Mouse (Mus musculus) liver, embryonic 15.5 days (tissue): ENCODE measurements at regions not wholly inside any gene's neighbourhood (a gene's known extent, or its start where the extent isn't known, plus 50 kb on each side); places are given as distances from the start of the nearest gene placed in this dataset.

ENCODE experiments used
- ATAC-seq: fragments of 200-750 bp; cut with Nextera tagmentation; 2 replicates; pipeline ENCODE4 v1.8.0; 2017; ENCODE audit warnings: moderate number of reproducible peaks, mild to moderate bottlenecking, moderate library complexity; ENCODE audit not compliant: insufficient read depth
- H3K27ac ChIP-seq: fragments of 300-500 bp; sonication (generic); replicated peaks from 2 replicates; pipeline ENCODE4 v1.5.1; 2015; ENCODE audit warnings: mild to moderate bottlenecking, inconsistent platforms
- H3K27me3 ChIP-seq: fragments of 300-500 bp; sonication (generic); 2 replicates; pipeline ENCODE4 v1.6.1; 2015; ENCODE audit warnings: mild to moderate bottlenecking, inconsistent platforms
- H3K36me3 ChIP-seq: fragments of 300-500 bp; sonication (generic); replicated peaks from 2 replicates; pipeline ENCODE4 v1.6.1; 2015; ENCODE audit warnings: moderate library complexity, mild to moderate bottlenecking, inconsistent platforms
- H3K4me1 ChIP-seq: fragments of 300-500 bp; sonication (generic); replicated peaks from 2 replicates; pipeline ENCODE4 v1.6.1; 2015; ENCODE audit warnings: inconsistent platforms
- H3K4me2 ChIP-seq: fragments of 300-500 bp; sonication (generic); 2 replicates; pipeline ENCODE4 v1.6.1; 2015; ENCODE audit warnings: moderate library complexity, mild to moderate bottlenecking, inconsistent platforms
- H3K4me3 ChIP-seq: fragments of 300-500 bp; sonication (generic); replicated peaks from 2 replicates; pipeline ENCODE4 v1.5.1; 2015; ENCODE audit warnings: mild to moderate bottlenecking, inconsistent platforms
- H3K9ac ChIP-seq: fragments of 300-500 bp; sonication (generic); 2 replicates; pipeline ENCODE4 v1.6.1; 2015; ENCODE audit warnings: moderate library complexity, mild to moderate bottlenecking, inconsistent platforms
- H3K9me3 ChIP-seq: fragments of 300-500 bp; sonication (generic); replicated peaks from 2 replicates; pipeline ENCODE4 v1.6.1; 2016; ENCODE audit warnings: inconsistent platforms
- WGBS: fragments of 180-500 bp; shearing (Covaris S2); methylation state at CpG from one replicate; pipeline ENCODE4 v1.1.7; 2015; ENCODE audit warnings: mixed read lengths; ENCODE audit not compliant: insufficient replicate concordance; 5-methylcytosine and 5-hydroxymethylcytosine counted together

- H3K36me3 ChIP-seq = no peaks in the 10 kb centered on the region
- H3K9ac ChIP-seq = no peak overlapping the region
- H3K4me1 ChIP-seq = no peaks in the 10 kb centered on the region
- no peak for ATAC-seq
- no peak overlapping the region for H3K27ac ChIP-seq
- no peaks in the 10 kb centered on the region for H3K27me3 ChIP-seq
- no peak overlapping the region for H3K4me2 ChIP-seq
- 63% methylated on average over 7 of the region's 7 CpGs for WGBS
- no peak overlapping the region for H3K4me3 ChIP-seq
- H3K9me3 ChIP-seq = no peaks in the 10 kb centered on the region
These were observed 157.7 kb upstream of the Ado start for GRCm38 (mm10) chr10:67706436-67706835.

- Histone ChIP-seq H3K4me3 (no peak overlapping the region), H3K27ac (no peak overlapping the region), H3K36me3 (no peaks in the 10 kb centered on the region), H3K4me2 (no peak overlapping the region), H3K9ac (no peak overlapping the region), H3K27me3 (no peaks in the 10 kb centered on the region), H3K4me1 (no peaks in the 10 kb centered on the region), H3K9me3 (no peaks in the 10 kb centered on the region)
- ATAC-seq = no peak
- WGBS = 39% methylated on average over 9 of the region's 9 CpGs
These were observed 154.2 kb upstream of the Ado start for GRCm38 (mm10) chr10:67702783-67703455.

DNA sequence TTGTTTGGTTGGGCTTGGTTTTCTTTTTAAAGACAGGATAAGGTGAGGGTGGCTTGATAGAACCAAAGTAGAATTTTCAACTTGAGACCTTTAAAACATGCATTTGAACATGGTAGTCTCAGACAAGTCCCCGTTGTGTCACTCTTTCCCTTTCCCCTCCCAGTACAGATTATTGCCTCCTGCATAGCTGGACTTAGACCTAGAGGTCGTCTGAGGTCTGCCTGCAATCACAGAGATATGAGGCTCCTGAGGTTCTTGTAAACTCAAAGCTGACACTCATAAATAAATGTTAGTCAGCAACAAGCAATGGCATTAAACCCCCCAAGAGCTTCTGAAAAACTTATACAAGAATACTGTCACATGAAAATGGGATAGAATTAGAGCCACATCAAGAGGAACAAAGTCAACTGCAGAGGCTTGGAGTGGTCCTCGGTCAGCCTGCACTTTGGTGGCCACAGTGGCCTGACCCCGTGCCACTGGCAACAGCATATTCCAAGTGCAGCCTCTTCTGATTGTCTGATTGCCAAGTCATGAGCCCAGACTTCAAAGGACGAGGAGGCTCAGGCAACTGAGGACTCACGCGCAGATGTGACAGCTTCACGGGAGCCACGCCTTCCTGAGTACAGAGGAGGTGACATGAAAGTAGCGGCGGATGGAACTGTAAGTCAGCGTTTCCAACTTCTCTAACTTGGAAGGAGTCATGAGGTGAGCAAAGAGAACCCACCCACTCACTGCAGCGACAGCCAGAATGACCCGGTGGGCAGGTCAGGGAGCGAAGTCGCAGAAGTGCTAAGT, 148.8 kb upstream of the Ado start:
- peaks cover 10% of the 10 kb centered on the region for H3K4me1 ChIP-seq
- H3K9me3 ChIP-seq = no peaks in the 10 kb centered on the region
- ATAC-seq = no peak
- H3K27ac ChIP-seq = no peak overlapping the region
- WGBS = 48% methylated on average over 16 of the region's 16 CpGs
- no peak overlapping the region for H3K4me2 ChIP-seq
- H3K27me3 ChIP-seq = no peaks in the 10 kb centered on the region
- no peak overlapping the region for H3K4me3 ChIP-seq
- H3K9ac ChIP-seq = no peak overlapping the region
- H3K36me3 ChIP-seq = no peaks in the 10 kb centered on the region

- ATAC-seq = peak; percentile 28; the same call in 1 of the 2 replicates
- Histone ChIP-seq H3K4me3 (no peak overlapping the region), H3K4me1 (peaks cover 10% of the 10 kb centered on the region), H3K9me3 (no peaks in the 10 kb centered on the region), H3K27ac (peak overlapping the region; percentile 48), H3K9ac (no peak overlapping the region), H3K4me2 (no peak overlapping the region; the same call in 1 of the 2 replicates), H3K36me3 (no peaks in the 10 kb centered on the region), H3K27me3 (no peaks in the 10 kb centered on the region)
- 9% methylated on average over 10 of the region's 10 CpGs for WGBS
These were observed 147.4 kb upstream of the Ado start for GRCm38 (mm10) chr10:67695891-67696853.

GRCm38 (mm10) chr10:67694751-67695150, 146.0 kb upstream of the Ado start:
- ATAC-seq = no peak
- Histone ChIP-seq H3K4me3 (no peak overlapping the region), H3K36me3 (no peaks in the 10 kb centered on the region), H3K9me3 (no peaks in the 10 kb centered on the region), H3K9ac (no peak overlapping the region), H3K4me1 (peaks cover 10% of the 10 kb centered on the region), H3K27me3 (no peaks in the 10 kb centered on the region), H3K4me2 (no peak overlapping the region), H3K27ac (no peak overlapping the region)
- 52% methylated on average over 4 of the region's 4 CpGs for WGBS

- no peak overlapping the region for H3K9ac ChIP-seq
- no peak overlapping the region for H3K4me2 ChIP-seq
- H3K4me3 ChIP-seq = no peak overlapping the region
- no peak for ATAC-seq
- 28% methylated on average over 4 of the region's 4 CpGs for WGBS
- H3K9me3 ChIP-seq = no peaks in the 10 kb centered on the region
- H3K4me1 ChIP-seq = peaks cover 10% of the 10 kb centered on the region
- H3K36me3 ChIP-seq = no peaks in the 10 kb centered on the region
- no peaks in the 10 kb centered on the region for H3K27me3 ChIP-seq
- H3K27ac ChIP-seq = 0 out of 2 replicates have a peak overlapping the region, but pooled peaks have one; percentile 29
These were observed 144.8 kb upstream of the Ado start for GRCm38 (mm10) chr10:67693586-67693985.

GRCm38 (mm10) chr10:67689944-67690670, 141.4 kb upstream of the Ado start:
- no peak for ATAC-seq
- Histone ChIP-seq H3K4me2 (no peak overlapping the region), H3K27me3 (no peaks in the 10 kb centered on the region), H3K36me3 (no peaks in the 10 kb centered on the region), H3K4me3 (no peak overlapping the region), H3K4me1 (no peaks in the 10 kb centered on the region), H3K9me3 (no peaks in the 10 kb centered on the region), H3K27ac (no peak overlapping the region), H3K9ac (no peak overlapping the region)
- 68% methylated on average over 15 of the region's 15 CpGs for WGBS

DNA sequence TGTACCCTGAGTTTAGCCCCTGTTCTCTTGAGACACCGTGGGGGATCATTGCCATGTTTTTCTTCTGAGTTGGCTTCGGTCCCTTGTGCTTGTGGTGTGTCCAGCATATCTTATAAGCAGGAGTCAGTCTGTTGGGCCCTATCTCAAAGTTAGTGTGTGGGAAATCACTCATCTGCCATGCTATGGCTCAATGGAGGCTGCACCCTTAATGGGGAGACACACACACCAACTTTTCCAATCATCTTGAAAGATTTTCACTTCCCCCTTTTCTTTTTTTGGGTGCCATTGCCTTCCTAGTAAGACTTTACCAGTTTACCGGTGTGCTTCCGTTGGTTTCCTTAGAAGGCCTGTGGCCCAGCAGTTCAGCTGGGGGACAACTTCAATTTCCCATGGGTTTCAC, 130.6 kb upstream of the Ado start:
- H3K4me3 ChIP-seq = no peak overlapping the region
- no peak overlapping the region for H3K4me2 ChIP-seq
- no peak overlapping the region for H3K27ac ChIP-seq
- H3K9ac ChIP-seq = no peak overlapping the region
- no peaks in the 10 kb centered on the region for H3K36me3 ChIP-seq
- H3K4me1 ChIP-seq = no peaks in the 10 kb centered on the region
- H3K9me3 ChIP-seq = no peaks in the 10 kb centered on the region
- ATAC-seq = no peak
- WGBS = 71% methylated on average over 4 of the region's 4 CpGs
- H3K27me3 ChIP-seq = no peaks in the 10 kb centered on the region

DNA sequence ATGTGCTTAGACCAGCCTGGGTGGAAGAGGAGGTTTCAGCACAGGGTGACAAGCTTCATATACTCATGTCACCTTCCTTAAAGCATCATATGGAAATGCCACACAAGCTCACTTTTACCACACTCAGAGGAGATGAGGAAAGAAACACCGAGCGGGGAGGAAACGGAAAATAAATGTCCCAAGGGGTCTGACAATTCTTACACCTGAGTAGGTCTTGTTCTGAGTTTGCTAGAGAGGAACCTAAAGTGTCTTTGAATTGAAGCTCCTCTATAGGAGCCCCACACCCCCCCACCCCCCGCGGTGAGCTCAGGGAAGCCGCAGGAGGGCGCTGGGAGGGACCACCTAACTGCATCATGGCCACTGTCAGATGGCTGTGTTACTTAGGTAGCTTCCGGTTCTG, 124.7 kb upstream of the Ado start:
- H3K9me3 ChIP-seq = no peaks in the 10 kb centered on the region
- H3K27me3 ChIP-seq = no peaks in the 10 kb centered on the region
- H3K36me3 ChIP-seq = no peaks in the 10 kb centered on the region
- 59% methylated on average over 8 of the region's 8 CpGs for WGBS
- no peak overlapping the region for H3K4me2 ChIP-seq
- no peak overlapping the region for H3K4me3 ChIP-seq
- no peak overlapping the region for H3K27ac ChIP-seq
- ATAC-seq = no peak
- H3K9ac ChIP-seq = no peak overlapping the region
- H3K4me1 ChIP-seq = no peaks in the 10 kb centered on the region

- ATAC-seq = no peak
- Histone ChIP-seq H3K36me3 (no peaks in the 10 kb centered on the region), H3K4me3 (no peak overlapping the region), H3K4me1 (no peaks in the 10 kb centered on the region), H3K9ac (no peak overlapping the region), H3K27ac (no peak overlapping the region), H3K9me3 (no peaks in the 10 kb centered on the region), H3K4me2 (no peak overlapping the region), H3K27me3 (no peaks in the 10 kb centered on the region)
- WGBS = 80% methylated on average over 8 of the region's 8 CpGs
These were observed 123.5 kb upstream of the Ado start for GRCm38 (mm10) chr10:67672281-67672680.
